Mouse (Mus musculus): ENCODE measurements around the gene Iqgap2.

Gene Iqgap2

DNA sequence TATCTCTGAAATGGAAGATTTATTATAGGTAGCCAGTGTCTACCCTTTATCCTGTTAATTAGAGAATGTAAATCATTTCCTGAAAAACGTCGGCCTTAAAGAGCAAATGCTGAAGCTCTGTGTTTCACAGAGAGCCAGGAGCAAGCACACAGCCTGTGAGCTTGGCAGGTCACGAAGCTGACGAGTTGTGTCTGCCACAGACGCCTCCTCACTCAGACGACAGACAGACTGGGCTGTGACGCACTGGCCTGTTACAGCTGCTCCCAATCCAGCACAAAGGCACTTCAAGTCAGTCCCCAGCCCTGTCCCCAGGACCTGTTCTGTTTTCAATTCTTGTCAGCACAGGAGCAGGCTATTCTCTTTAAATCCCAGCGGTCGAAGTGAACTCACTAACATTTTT is 236.4 kb downstream of the Iqgap2 start:
- no peak for DNase-seq (ENCODE audit: low spot score in 2 of 2)

DNA sequence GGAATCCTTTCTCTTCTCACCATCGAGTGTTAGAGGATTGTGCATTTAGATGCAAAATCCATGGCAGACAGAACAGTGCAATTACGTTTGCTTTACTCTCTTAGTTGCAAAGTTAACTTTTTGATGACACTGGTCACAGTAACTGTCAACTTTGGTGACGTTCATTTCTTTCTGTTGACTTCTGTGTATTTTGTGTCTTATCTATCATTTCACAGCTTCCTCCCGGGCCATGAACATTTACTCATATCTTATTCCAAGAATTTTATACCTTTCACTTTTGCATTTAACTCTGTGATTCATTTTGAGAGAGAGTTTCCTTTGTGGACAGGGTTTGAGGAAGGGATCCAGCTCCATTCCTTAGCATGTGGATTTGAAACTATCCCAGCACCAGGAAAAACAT is 238.0 kb downstream of the Iqgap2 start:
- DNase-seq (ENCODE audit: low spot score in 2 of 2) = no peak

GRCm38 (mm10) chr13:95651870-95652668 is 239.7 kb downstream of the Iqgap2 start:
- DNase-seq (ENCODE audit: low spot score in 2 of 2) = no peak

DNA sequence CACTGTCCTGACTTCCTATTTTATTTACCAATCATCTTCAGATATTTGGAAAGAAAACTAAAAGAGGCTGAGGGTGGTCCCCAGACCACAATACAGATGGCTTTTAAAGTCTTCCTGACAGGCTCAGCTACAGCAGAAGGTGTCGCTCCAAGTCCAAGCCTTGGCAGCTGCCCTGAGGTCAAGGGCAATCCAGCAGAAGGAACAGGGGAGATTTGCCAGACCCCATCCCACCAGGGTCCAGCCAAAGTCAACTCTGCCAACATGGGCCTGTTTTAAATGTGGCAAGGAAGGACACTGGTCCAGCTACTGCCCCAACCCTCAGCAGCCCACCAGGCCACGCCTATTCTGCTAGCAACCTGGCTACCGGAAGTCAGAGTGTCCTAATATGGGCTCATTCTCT is 241.8 kb downstream of the Iqgap2 start:
- no peak for DNase-seq (ENCODE audit: low spot score in 2 of 2)

- DNase-seq (ENCODE audit: low spot score in 2 of 2) = no peak
These were observed 244.5 kb downstream of the Iqgap2 start for GRCm38 (mm10) chr13:95647248-95647647.

DNA sequence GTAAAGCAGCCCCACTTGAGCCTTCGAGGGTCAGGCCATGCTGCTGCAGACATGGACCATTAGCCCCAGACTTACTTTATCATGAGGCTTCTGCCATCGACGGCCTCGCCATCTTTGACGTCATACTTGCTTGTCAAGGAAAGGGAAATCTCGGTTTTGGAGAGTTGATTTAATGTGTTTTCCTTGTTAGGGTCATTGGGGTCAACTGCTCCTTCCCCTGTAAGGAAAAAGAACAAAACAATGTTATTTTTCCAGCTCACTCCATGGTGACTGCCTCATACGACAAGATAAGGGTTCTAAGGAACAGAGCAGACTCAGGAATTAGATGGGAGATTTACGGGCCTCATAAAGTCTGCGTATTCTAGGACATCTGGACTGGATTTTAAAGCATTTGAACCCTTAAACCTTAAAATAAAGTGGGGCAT is 245.0 kb downstream of the Iqgap2 start:
- DNase-seq (ENCODE audit: low spot score in 2 of 2) = no peak

DNA sequence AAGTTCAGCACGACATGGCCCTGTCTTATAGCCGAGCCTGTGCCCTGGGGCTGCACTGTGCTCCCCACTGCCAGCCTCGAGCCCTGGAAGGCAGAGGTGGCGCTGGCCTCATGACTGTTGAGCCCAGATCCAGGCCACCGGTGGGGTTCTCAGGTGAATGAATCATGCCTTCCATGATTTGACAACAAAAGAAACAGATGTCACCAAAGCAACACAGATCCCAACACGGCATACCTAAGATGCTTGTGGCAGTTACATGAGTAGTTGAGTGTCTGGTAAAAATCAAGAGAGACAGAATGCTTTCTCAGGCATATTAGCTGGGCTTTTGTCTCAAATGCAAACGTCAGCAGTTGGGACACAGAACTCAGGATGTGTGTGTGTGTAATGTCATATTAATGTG is 248.0 kb downstream of the Iqgap2 start:
- no peak for DNase-seq (ENCODE audit: low spot score in 2 of 2)

- DNase-seq (ENCODE audit: low spot score in 2 of 2) = no peak
These were observed 250.4 kb downstream of the Iqgap2 start for GRCm38 (mm10) chr13:95641061-95641986.

DNA sequence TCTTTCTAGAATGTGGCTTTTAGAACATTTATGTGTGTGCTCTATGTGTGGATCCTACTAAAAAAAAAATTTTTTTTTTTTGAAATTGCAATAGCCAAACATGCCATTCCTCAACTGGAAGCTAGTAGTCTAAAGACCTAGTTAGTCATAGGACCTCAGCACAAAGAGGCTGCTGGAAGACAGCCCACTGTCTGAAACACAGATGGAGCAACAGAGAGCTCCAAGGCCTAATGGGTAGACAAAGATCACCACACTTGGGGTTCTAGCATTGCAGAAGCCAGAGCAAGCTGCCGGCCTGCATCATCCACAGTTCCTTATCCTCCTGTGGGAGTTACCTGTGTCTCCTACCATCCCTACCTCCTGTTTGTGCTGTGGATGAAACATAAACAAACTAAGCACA is 251.3 kb downstream of the Iqgap2 start:
- DNase-seq (ENCODE audit: low spot score in 2 of 2) = no peak

- DNase-seq (ENCODE audit: low spot score in 2 of 2) = no peak
These were observed 252.2 kb downstream of the Iqgap2 start for GRCm38 (mm10) chr13:95639336-95640116.

- peak in 1 of 2 experiments; percentile 19 for DNase-seq (ENCODE audit: low spot score in 2 of 2)
These were observed 252.8 kb downstream of the Iqgap2 start for GRCm38 (mm10) chr13:95638894-95639293.

DNA sequence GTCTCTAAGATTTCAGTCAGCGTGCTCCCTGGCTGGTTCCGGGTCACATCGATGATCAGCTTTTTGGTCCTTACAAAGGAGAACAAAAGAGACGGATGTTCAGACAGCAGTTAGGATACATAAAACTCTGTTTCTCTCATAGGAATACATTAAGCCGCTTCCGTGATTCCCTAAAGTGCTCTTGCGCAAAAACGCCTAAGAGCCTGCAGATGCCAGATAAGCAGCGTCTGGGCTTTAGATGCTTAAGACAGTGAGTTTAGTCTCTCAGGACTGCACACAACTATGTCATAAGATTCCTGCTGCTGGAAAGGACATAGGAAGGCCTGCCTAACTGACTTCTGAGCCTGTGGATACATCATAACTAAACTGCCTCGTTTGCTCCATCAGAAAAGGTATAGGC is 254.0 kb downstream of the Iqgap2 start:
- no peak for DNase-seq (ENCODE audit: low spot score in 2 of 2)

DNA sequence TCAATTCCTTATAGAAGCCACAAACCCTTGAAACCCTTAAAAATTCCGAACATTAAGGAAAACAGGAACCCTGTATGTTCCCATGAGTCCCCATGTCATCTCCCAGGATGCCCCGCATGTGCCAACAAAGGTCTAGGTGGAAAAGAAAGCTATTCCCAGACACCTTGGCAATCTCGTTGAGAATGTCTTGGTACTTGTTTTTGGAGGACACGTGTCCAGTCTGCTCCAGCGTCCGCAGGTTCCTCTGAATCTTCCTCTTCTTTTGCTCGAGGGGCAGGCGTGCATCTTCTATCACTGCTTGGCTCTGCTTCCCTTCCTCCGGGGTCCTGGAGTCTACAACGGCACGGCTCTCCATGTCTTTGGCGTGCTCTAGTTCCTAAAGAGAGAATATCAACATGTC is 256.4 kb downstream of the Iqgap2 start:
- DNase-seq (ENCODE audit: low spot score in 2 of 2) = no peak

GRCm38 (mm10) chr13:95634451-95634850 is 257.3 kb downstream of the Iqgap2 start:
- no peak for DNase-seq (ENCODE audit: low spot score in 2 of 2)

GRCm38 (mm10) chr13:95633384-95633783 is 258.3 kb downstream of the Iqgap2 start:
- no peak for DNase-seq (ENCODE audit: low spot score in 2 of 2)

- no peak for DNase-seq (ENCODE audit: low spot score in 2 of 2)
These were observed 259.6 kb downstream of the Iqgap2 start for GRCm38 (mm10) chr13:95632144-95632543.

- DNase-seq (ENCODE audit: low spot score in 2 of 2) = no peak
These were observed 261.0 kb downstream of the Iqgap2 start for GRCm38 (mm10) chr13:95630747-95631146.

DNA sequence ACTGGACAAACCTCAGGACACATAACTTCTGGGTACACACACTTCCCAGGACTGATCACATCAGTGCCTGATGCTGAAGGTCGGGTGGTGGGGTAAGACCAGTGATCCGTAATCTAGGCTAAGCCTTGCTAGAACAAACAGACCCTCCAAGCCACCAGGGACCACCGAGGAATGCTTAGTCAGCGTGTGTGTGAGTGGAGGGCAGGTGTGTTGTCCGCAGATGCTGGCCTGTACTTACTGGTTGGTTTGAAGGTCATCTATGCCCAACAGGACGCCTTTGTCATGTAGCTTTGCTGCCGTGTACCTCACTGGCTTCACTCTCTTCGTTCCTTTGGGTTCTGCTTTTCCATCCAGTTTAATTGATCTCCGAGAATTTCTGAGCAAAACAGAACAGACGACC is 262.0 kb downstream of the Iqgap2 start:
- no peak for DNase-seq (ENCODE audit: low spot score in 2 of 2)

- DNase-seq (ENCODE audit: low spot score in 2 of 2) = no peak
These were observed 265.0 kb downstream of the Iqgap2 start for GRCm38 (mm10) chr13:95626696-95627095.

DNA sequence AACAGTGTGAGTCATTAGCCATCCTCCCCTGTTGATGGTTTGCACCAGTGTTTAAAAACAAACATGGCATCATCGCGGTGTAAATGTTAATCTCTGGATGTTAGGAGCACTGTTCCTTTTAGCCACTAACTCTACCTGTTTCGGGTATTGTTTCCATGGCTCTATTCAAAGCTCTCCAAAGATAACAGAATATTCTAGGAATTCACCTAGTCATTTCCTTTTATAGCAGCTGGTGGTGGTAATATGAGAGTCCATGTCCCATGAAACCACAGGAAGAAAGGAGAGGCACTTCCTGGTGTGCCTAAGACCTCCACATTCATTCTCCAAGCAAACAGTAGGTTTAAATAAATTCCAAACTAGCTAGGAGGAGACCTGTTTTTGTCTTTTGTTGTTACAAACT is 268.7 kb downstream of the Iqgap2 start:
- DNase-seq (ENCODE audit: low spot score in 2 of 2) = no peak

DNA sequence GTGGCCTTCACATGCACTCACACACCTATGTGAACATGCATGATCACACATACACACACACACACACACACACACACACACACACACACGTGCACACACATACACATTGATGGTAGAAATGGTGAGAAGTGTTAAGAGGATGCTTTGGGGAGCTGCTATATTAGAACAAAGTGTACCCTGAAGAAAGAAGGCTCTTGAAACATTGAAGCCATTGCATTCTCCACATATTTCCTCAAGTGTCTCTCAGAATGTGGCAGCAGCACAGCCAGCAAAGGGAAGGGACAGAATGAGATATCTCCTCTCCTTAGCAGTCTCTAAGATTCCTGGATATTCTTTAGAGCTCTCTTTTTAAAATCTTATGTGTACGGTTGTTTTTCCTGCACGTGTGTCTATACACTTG is 270.2 kb downstream of the Iqgap2 start:
- no peak for DNase-seq (ENCODE audit: low spot score in 2 of 2)

DNA sequence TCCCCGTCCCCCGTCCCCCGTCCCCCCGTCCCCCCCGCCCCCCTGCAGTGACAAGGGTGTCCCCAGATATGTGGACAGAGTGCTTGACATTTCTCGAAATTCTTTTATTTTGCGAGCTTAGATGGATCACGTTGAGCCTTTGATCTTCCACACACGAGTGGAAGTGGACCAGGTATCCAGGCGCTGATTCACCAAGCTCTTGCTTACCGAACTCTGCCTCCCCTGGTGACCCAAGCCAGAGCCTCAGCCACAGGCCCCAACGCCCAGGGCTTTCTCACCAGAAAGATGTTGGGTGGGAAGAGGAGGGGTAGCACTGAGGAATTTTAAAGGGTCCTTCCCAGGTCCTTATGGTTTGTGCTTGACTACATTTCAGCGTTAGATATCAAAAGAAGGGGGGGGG is 272.9 kb downstream of the Iqgap2 start:
- no peak for DNase-seq (ENCODE audit: low spot score in 2 of 2)

All from spleen, postnatal 36 days (tissue).